Mouse (Mus musculus) kidney, embryonic 14.5 days (tissue): ENCODE measurements around the gene Gm29094. TPM values are rescaled to one million over a fixed set of nuclear protein-coding genes. Genes with fewer than 3 reads are reported as not detected.
"Not testable (repeated sequence)": the region's sequence is repeated elsewhere in the genome, so short reads cannot be mapped to it uniquely, and the experiment has no call there.

ENCODE experiments used
- ATAC-seq: fragments of 200-750 bp; cut with Nextera tagmentation; 2 replicates; pipeline ENCODE4 v1.8.0; 2017; ENCODE audit warnings: moderate number of reproducible peaks, mild to moderate bottlenecking, moderate TSS enrichment, moderate library complexity; ENCODE audit not compliant: low FRiP score, low TSS enrichment
- H3K27ac ChIP-seq: fragments of 300-500 bp; sonication (generic); 2 replicates; pipeline ENCODE4 v1.5.1; 2014; ENCODE audit warnings: low read depth, mild to moderate bottlenecking, low read length, moderate library complexity, mixed read lengths
- H3K27me3 ChIP-seq: fragments of 300-500 bp; sonication (generic); 2 replicates; pipeline ENCODE4 v1.6.1; 2014; ENCODE audit warnings: mild to moderate bottlenecking, low read length; ENCODE audit not compliant: control insufficient read depth, insufficient read depth
- H3K36me3 ChIP-seq: fragments of 300-500 bp; sonication (generic); 2 replicates; pipeline ENCODE4 v1.6.1; 2014; ENCODE audit warnings: low read length, mixed read lengths; ENCODE audit not compliant: control insufficient read depth, insufficient read depth
- H3K4me1 ChIP-seq: fragments of 300-500 bp; sonication (generic); 2 replicates; pipeline ENCODE4 v1.6.1; 2014; ENCODE audit warnings: low read length, mixed read lengths; ENCODE audit not compliant: control insufficient read depth, insufficient read depth
- H3K4me2 ChIP-seq: fragments of 300-500 bp; sonication (generic); replicated peaks from 2 replicates; pipeline ENCODE4 v1.6.1; 2014; ENCODE audit warnings: low read depth, mild to moderate bottlenecking, low read length
- H3K4me3 ChIP-seq: fragments of 300-500 bp; sonication (generic); 2 replicates; pipeline ENCODE4 v1.5.1; 2014; ENCODE audit warnings: mild to moderate bottlenecking, low read length
- H3K9ac ChIP-seq: fragments of 300-500 bp; sonication (generic); 2 replicates; pipeline ENCODE4 v1.6.1; 2014; ENCODE audit warnings: low read depth, mild to moderate bottlenecking, low read length, moderate library complexity
- H3K9me3 ChIP-seq: fragments of 300-500 bp; sonication (generic); 2 replicates; pipeline ENCODE4 v1.6.1; 2016; ENCODE audit warnings: low read length; ENCODE audit not compliant: control insufficient read depth
- WGBS: fragments of 180-500 bp; shearing (Covaris S2); extraction: QIAGEN DNeasy Blood & Tissue Kit; methylation state at CpG from one replicate; pipeline ENCODE4 v1.1.7; 2014; 5-methylcytosine and 5-hydroxymethylcytosine counted together
- polyA plus RNA-seq: library from polyadenylated mRNA; unstranded; fragments of >200 nt; fragmentation: Nextera tagmentation; extraction: Ambion mirVana; gene quantifications from 2 replicates; pipeline ENCODE4 v1.2.1, GENCODE M21; 2014

The Gm29094 gene
- polyA plus RNA-seq, 1 experiment from 2014 or later, result not detected

GRCm38 (mm10) chr9:89230897-89231497, 31.8 kb downstream of the Gm29094 start:
- 72% methylated on average over 1 of the region's 2 CpGs for WGBS
- not testable (repeated sequence) for H3K4me3 ChIP-seq, ATAC-seq, H3K9me3 ChIP-seq, H3K9ac ChIP-seq, H3K4me1 ChIP-seq, H3K36me3 ChIP-seq, H3K27me3 ChIP-seq, H3K27ac ChIP-seq, H3K4me2 ChIP-seq

GRCm38 (mm10) chr9:89237131-89237530, 38.0 kb downstream of the Gm29094 start:
- not testable (repeated sequence) for H3K36me3 ChIP-seq, H3K9me3 ChIP-seq, H3K27ac ChIP-seq, ATAC-seq, H3K9ac ChIP-seq, H3K27me3 ChIP-seq, H3K4me2 ChIP-seq, H3K4me1 ChIP-seq, H3K4me3 ChIP-seq
- 84% methylated on average over 4 of the region's 4 CpGs for WGBS

DNA sequence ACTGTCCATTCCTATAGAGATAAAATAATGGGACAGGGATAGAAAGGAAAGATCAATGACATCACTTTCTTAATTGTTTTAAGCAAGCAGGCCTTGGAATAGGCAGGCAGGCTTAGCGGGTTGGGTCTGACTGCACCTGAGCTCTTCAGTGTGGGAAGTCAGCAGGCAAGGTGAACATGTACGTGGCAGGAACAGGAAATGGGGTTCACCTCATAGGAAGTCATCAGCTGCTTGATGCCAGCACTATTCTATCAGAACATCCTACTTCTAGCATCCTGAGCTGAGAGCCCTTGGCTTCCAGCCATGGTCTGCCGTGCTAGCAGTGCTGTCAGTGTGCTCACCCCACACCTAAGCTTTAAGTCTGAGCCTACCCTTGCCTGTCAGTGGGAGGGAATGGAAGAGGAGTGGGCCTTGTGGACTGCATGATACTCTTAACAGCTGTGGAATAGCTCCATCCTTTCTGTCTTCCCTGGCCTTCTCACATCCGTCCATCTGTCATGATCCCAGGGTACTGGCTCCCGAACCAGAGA, 39.9 kb downstream of the Gm29094 start:
- not testable (repeated sequence) for H3K4me1 ChIP-seq, H3K27me3 ChIP-seq, H3K9ac ChIP-seq, ATAC-seq, H3K4me2 ChIP-seq, H3K36me3 ChIP-seq, H3K4me3 ChIP-seq, H3K27ac ChIP-seq, H3K9me3 ChIP-seq
- 81% methylated on average over 4 of the region's 5 CpGs for WGBS

DNA sequence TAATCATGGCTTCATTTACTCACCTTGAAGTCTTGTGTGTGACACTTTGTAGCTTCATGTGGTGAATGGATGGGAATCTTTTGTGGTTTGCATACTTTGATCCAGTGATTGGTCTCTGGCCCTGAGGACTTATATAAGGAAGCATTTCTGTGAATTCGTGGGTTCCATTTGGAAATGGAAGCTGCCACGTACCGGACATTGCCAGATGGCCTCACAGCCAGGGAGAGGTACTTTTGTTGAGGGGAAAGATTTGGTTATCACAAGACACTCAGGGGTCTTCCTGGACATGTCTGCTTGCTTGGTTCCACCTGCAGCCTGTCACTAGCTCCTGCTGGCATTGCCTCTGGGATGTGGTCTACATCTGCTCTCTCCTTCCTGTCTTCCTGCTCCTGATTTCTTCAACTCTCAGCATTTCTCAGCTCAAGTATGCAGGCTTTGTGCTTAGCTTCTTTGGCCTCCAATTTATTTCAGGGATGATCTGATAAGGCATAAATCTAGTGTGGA, 41.4 kb downstream of the Gm29094 start:
- H3K4me3 ChIP-seq, ATAC-seq, H3K27me3 ChIP-seq, H3K4me2 ChIP-seq, H3K4me1 ChIP-seq, H3K9me3 ChIP-seq, H3K36me3 ChIP-seq, H3K27ac ChIP-seq, H3K9ac ChIP-seq: not testable (repeated sequence)
- WGBS, result 99% methylated on average over 3 of the region's 3 CpGs

DNA sequence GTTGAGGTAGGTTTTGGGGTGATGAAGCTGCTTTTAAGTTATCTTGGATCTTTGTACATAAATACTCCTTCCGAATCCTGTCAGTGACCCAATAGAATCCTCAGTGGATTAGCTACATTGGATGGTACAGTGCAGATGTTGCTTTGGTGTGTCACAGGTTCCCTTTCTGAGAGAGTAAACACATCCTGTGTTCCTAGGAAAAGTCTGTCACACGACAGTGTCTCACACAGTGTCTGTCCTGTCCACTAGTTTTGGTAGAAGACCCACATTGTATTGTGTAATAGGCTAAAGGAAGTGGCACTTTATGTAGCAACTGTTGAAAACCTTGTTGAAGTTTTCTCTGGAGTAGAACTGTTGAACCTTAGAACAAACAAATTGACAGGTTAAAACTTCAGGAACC, 54.2 kb downstream of the Gm29094 start:
- ATAC-seq, result no peak
- Histone ChIP-seq H3K36me3 (no peaks in the 10 kb centered on the region), H3K27me3 (no peaks in the 10 kb centered on the region), H3K4me2 (no peak overlapping the region), H3K27ac (no peak overlapping the region), H3K4me3 (no peak overlapping the region), H3K9me3 (no peaks in the 10 kb centered on the region), H3K9ac (no peak overlapping the region), H3K4me1 (no peaks in the 10 kb centered on the region)
- WGBS, result 73% methylated on average over 2 of the region's 2 CpGs

DNA sequence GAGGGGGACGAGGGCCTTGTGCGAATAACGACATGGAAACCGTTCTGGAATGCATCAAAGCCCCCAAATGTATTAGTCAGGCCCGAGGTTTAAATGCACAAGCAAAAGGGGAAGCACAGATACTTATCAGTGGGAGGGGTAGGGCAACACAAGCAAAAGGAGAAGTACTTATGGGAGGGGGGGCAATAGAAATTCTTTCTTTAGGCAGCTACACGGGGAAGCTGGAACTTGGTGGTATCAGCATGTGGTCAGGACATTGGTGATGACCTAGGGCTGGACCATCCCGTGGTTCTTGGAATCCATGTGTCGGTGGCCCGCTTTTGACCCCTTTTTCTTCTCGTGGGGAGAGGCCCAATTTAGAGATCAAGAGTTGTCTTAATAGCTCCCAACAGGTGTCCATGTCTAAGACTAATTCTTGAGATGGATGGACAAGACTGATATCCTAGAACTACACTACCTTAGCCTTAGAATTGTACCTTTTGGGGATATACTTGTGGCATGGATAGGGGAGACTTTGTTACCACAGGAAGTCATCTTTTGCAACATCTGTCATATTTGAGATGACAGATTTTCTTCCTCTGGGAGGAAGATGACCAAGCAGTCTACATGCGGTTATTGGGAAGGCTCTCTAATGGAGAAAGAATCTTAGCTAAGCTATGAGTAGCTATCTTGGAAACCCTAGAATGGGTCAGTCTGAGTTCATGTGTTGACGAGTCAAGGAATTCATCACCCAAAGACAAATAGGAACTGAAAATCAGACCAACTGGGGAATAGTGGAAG, 57.6 kb downstream of the Gm29094 start:
- Histone ChIP-seq H3K36me3 (no peaks in the 10 kb centered on the region), H3K27me3 (no peaks in the 10 kb centered on the region), H3K4me1 (no peaks in the 10 kb centered on the region), H3K27ac (no peak overlapping the region), H3K4me2 (no peak overlapping the region), H3K9me3 (no peaks in the 10 kb centered on the region), H3K4me3 (no peak overlapping the region), H3K9ac (no peak overlapping the region)
- WGBS, result 87% methylated on average over 12 of the region's 12 CpGs
- ATAC-seq, result no peak

- ATAC-seq, result no peak
- H3K9me3 ChIP-seq, result no peaks in the 10 kb centered on the region
- WGBS, result 91% methylated on average over 3 of the region's 3 CpGs
- H3K9ac ChIP-seq, result no peak overlapping the region
- H3K27ac ChIP-seq, result no peak overlapping the region
- no peaks in the 10 kb centered on the region for H3K36me3 ChIP-seq
- H3K4me3 ChIP-seq, result no peak overlapping the region
- H3K4me2 ChIP-seq, result no peak overlapping the region
- H3K27me3 ChIP-seq, result no peaks in the 10 kb centered on the region
- H3K4me1 ChIP-seq, result no peaks in the 10 kb centered on the region
Observed at GRCm38 (mm10) chr9:89263968-89264367, 64.8 kb downstream of the Gm29094 start.

DNA sequence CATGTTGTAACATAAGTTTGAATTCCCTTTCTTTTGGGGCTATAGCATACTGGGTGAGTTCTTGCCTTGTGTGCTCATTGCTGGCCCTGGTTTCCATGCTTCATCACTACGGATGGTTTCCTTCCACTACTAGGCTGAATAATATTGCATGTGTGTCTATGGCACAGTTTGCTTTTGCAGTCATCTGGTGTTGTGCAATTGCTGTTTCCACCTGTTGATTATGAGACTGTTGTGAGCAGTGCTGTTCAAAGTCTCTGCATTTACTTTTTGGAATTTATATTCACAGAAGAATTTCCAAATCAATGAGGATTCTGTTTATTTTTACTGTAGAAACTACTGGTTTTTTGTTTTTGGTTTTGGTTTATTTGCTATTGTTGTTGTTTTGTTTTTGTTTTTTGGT, 65.4 kb downstream of the Gm29094 start:
- no peaks in the 10 kb centered on the region for H3K4me1 ChIP-seq
- WGBS, result 88% methylated on average over 1 of the region's 1 CpGs
- no peaks in the 10 kb centered on the region for H3K27me3 ChIP-seq
- H3K9ac ChIP-seq, result no peak overlapping the region
- ATAC-seq, result no peak
- H3K9me3 ChIP-seq, result no peaks in the 10 kb centered on the region
- no peak overlapping the region for H3K4me3 ChIP-seq
- H3K27ac ChIP-seq, result no peak overlapping the region
- no peak overlapping the region for H3K4me2 ChIP-seq
- no peaks in the 10 kb centered on the region for H3K36me3 ChIP-seq
